Mouse (Mus musculus): Measurements from ENCODE around the gene Anxa11.
"Not testable (repeated sequence)": the region's sequence is repeated elsewhere in the genome, so short reads cannot be mapped to it uniquely, and the experiment has no call there.

The Anxa11 gene

GRCm38 (mm10) chr14:25867834-25868233 is 25.9 kb downstream of the Anxa11 start:
- no peak for DNase-seq (ENCODE audit: low read depth in 1 of 2, low spot score in 2 of 2)

DNA sequence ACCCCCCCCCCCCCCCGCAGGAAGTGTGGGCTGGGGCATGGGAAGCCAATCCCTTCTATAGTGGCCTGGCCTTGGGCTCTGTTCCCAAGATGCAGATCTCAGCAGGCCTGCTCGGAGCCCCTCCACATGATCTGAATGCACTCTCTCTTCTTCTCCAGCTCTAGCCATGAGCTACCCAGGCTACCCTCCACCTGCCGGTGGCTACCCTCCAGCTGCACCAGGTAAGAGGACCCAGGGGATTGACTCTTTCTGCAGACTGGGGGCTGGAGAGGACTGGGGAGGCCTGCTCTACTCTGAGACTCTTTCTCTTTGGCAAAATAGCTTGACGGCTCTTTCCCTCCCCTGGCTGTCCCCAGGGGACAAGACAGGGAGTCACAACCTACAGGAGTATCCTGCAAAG is 26.8 kb downstream of the Anxa11 start:
- no peak for DNase-seq (ENCODE audit: low read depth in 1 of 2, low spot score in 2 of 2)

DNA sequence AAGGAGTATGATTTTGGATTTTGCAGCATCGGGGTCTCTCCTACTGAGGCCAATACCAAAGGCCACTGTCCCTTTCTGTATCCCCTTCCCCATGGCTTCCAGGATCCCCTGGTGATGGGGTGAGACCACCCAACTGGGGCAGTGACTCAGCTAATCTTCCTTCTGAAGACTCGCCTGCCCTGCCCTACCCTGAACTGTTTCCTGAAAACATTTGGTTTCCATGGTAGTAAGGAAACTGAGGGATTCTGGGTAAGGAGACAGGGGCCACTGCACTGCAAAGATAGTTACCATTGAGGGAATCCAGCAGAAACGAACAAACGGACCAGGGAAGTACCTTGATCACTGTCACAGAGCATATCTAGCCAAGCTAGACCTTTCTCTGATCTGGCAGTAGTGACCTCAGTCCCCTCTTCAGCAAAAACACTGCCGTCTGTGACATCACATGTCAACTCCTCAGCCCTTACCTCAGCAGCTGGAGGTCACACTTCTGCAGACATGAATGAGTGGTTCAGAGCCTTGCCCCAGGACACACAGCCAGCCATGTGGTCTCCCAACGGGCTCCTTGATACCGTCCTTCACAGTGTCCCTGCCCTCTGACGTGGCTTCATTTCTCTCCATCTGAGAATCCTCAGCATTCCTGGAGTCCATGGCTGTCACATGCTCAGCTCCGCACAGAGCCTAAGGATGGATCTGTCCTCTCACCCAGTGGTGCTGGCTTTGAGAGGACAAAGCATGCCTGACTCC is 27.4 kb downstream of the Anxa11 start:
- DNase-seq (ENCODE audit: low read depth in 1 of 2, low spot score in 2 of 2) = no peak

- DNase-seq (ENCODE audit: low read depth in 1 of 2, low spot score in 2 of 2) = no peak
These were observed 30.8 kb downstream of the Anxa11 start for GRCm38 (mm10) chr14:25872461-25873415.

GRCm38 (mm10) chr14:25876640-25877039 is 34.7 kb downstream of the Anxa11 start:
- not testable (repeated sequence) for DNase-seq (ENCODE audit: low read depth in 1 of 2, low spot score in 2 of 2)

DNA sequence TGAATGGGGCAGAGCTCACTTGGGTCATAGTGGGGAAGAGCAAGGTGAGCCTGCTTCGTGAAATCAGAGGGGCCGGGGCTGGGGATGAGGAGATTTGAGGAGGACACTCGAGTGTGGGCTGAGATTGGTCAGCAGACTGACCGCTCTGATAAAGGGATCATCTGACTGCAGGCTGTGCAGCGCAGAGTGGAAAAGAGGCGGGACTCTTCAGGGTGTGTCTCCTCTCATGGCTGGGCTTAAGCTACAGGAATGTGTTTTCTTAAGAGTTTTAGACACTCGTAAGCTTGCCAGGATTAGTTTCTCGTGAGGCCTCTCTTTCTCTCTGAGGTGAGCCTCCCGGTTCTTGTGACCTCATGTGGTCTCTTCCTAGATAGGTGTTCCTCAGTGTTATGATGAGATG is 39.8 kb downstream of the Anxa11 start:
- not testable (repeated sequence) for DNase-seq (ENCODE audit: low read depth in 1 of 2, low spot score in 2 of 2)

- not testable (repeated sequence) for DNase-seq (ENCODE audit: low read depth in 1 of 2, low spot score in 2 of 2)
These were observed 43.9 kb downstream of the Anxa11 start for GRCm38 (mm10) chr14:25885886-25886285.

GRCm38 (mm10) chr14:25894566-25894965 is 52.6 kb downstream of the Anxa11 start:
- DNase-seq (ENCODE audit: low read depth in 1 of 2, low spot score in 2 of 2) = not testable (repeated sequence)

DNA sequence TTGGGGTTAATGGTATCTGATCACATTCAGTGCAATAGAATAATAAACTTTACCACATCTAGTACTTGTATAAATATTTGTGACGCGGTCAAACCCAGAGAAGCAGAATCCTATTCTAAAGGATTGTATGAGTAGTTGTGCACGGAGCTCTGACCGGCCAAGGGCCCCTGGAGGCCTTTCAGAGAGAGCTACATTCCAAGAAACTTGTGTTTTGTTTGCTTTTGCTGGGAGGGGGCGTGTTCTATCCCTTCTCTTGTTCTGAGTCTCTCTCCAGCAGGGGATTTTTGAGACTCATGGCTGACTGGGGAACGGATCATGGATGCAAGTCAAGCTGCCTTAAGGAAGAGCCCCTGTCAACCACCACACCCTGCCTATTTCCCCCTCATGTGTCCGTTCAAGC is 53.7 kb downstream of the Anxa11 start:
- DNase-seq (ENCODE audit: low read depth in 1 of 2, low spot score in 2 of 2) = not testable (repeated sequence)

DNA sequence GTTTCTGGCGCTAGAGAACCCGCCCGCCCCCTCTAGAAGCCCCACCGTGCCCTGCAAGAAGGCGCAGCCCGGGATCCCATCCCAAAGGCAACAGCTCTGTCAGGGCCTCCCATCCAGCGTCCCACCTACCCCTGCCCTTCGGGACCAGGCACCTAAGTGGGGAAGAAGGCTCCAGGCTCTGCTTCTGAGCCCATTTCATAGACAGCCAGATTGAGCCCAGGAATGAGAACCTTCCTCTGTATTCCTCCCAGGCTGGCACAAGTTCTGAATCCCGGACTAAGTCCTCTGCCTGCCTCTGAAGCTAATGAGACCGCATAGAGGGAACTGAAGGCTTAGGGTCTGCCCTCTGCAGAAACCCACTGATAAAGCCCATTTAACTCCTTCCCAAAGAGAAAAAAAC is 61.0 kb downstream of the Anxa11 start, which contains the start of gene Plac9a:
Gene Plac9a, minus strand, starts transcription at position 101 of the 400 bp plus-strand sequence.
- not testable (repeated sequence) for DNase-seq (ENCODE audit: low read depth in 1 of 2, low spot score in 2 of 2)

GRCm38 (mm10) chr14:25905243-25905642 is 63.3 kb downstream of the Anxa11 start:
- not testable (repeated sequence) for DNase-seq (ENCODE audit: low read depth in 1 of 2, low spot score in 2 of 2)

- not testable (repeated sequence) for DNase-seq (ENCODE audit: low read depth in 1 of 2, low spot score in 2 of 2)
These were observed 65.3 kb downstream of the Anxa11 start for GRCm38 (mm10) chr14:25907272-25907671.

DNA sequence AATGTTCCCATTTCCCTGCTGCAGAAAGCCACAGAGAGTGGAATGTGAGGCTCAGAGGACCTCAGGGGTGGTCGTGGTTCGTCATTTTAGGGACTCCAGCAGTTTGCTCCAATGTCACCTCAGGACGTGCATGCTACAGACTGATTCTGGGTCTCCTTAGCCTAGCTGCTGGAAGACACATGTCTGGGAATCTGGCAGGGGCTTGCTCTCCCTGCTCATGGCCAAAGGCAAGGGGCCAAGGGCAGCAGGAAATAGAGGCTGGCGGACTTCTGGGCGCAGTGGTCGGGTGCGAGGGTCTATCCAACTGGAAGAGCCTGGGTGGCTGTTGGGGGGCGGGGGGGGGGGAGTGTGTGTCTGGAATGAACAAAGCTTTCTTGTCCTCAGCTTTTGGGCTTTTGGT is 67.0 kb downstream of the Anxa11 start:
- DNase-seq (ENCODE audit: low read depth in 1 of 2, low spot score in 2 of 2) = not testable (repeated sequence)

DNA sequence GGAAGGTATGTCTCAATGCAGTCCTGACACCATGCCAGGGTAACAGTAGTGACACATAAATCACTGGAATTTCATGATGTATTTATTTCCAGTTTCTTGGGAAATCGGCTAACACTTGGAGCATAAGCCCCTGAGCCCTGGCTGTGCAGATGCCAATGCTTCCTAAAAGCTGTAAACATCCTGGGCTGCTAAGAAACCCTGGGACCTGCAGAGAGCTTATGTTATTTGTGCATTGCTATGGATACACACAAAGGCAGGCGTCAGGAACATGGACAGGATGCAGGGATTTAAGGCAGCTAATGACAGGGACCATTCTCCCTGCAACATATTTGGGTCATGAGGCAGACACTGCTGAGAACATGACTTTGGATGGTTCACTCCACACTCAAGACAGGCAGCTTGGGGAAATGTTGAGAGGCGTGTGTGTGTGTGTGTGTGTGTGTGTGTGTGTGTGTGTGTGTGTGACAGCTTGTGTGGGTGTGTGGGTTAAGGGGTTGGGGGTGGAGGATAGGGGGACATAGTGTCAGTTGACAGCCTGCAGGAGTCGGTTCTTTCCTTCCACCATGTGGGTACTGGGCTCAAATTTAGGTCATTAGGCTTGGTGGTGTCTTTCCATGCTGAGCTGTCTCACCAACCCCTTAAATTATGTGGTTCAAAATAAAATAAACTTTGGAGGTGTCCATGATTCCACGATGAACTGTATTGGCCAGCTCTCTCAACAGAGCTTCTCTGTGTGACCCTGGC is 76.6 kb downstream of the Anxa11 start:
- not testable (repeated sequence) for DNase-seq (ENCODE audit: low read depth in 1 of 2, low spot score in 2 of 2)

DNA sequence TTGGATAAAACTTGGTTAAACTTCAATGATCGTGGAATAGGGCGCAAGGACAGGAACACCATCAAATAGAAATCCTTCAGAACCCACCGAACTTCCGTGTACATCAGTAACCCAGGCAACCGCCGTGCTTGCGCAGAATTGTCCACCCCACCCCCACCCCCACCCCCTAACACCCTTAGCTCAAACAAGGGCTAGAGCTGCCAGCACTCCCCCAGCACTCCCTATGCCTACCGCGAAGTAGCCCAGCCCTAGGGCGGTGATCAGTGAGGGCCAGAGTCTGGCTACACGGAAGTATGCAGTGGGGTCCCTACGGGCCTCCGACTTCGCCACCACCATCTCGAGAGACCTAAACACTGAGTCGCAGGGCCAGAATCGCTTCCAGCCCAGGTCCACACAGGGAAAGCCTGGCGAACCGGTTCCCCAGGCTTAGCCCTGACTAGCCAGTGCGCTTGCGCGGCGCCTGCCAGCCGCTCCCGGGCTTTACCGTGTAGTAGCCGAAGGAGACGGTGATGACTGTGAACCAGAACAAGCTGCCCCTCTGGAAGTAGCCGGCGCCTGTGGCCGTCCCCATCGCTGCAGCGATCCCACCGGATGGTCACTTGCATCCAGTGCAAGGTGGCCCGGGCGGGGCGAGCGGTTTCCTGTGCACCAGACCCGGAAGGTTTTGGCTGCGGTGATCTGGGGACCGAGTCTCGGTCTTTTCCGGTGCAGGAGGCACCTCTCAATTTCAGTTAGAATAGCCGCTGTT is 85.0 kb downstream of the Anxa11 start:
- DNase-seq (ENCODE audit: low read depth in 1 of 2, low spot score in 2 of 2) = not testable (repeated sequence)

GRCm38 (mm10) chr14:25927562-25927881 is 85.6 kb downstream of the Anxa11 start, which contains the start of gene Tmem254a:
Tmem254a (minus strand) TSS chr14:25927672.
- DNase-seq (ENCODE audit: low read depth in 1 of 2, low spot score in 2 of 2) = not testable (repeated sequence)

All from monocyte, adult 2 months (primary cell).